Mouse (Mus musculus) liver, adult 2 months (tissue): ENCODE data around the gene Mab21l1. TPM values are rescaled to one million over a fixed set of nuclear protein-coding genes. Genes with fewer than 3 reads are reported as not detected.

ENCODE experiments used
- DNase-seq: peaks from one replicate; pipeline ENCODE4 v3.0.0-alpha.2; 2011; ENCODE audit warnings: low read depth, low spot score; ENCODE audit errors: extremely low read depth
- H3K27ac ChIP-seq: fragments of 200-500 bp; replicated peaks from 2 replicates; pipeline ENCODE4 v1.5.1; 2012; ENCODE audit warnings: low read depth, mild to moderate bottlenecking, control low read depth, inconsistent platforms, low read length; ENCODE audit not compliant: insufficient read depth
- H3K27me3 ChIP-seq: fragments of 200-500 bp; 2 replicates; pipeline ENCODE4 v1.6.1; 2012; ENCODE audit warnings: mild to moderate bottlenecking, moderate library complexity, low read length, inconsistent platforms; ENCODE audit not compliant: control insufficient read depth, insufficient read depth
- H3K36me3 ChIP-seq: fragments of 200-500 bp; 2 replicates; pipeline ENCODE4 v1.6.1; 2012; ENCODE audit warnings: low read length, inconsistent platforms; ENCODE audit not compliant: control insufficient read depth, insufficient read depth
- H3K4me1 ChIP-seq: fragments of 200-500 bp; 2 replicates; pipeline ENCODE4 v1.6.1; 2011; ENCODE audit warnings: low read length; ENCODE audit not compliant: control insufficient read depth, insufficient read depth
- H3K4me3 ChIP-seq: fragments of 200-500 bp; 2 replicates; pipeline ENCODE4 v1.5.1; 2011; ENCODE audit warnings: low read depth, mild to moderate bottlenecking, control low read depth, low read length, moderate library complexity; ENCODE audit not compliant: insufficient read depth
- H3K79me2 ChIP-seq: fragments of 200-500 bp; 2 replicates; pipeline ENCODE4 v1.6.1; 2012; ENCODE audit warnings: inconsistent platforms, mild to moderate bottlenecking, low read length, moderate library complexity; ENCODE audit not compliant: control insufficient read depth, insufficient read depth
- H3K9ac ChIP-seq: fragments of 200-500 bp; 2 replicates; pipeline ENCODE4 v1.6.1; 2012; ENCODE audit warnings: low read depth, mild to moderate bottlenecking, control low read depth, inconsistent platforms, low read length
- CTCF ChIP-seq: fragments of 200-500 bp; IDR thresholded peaks from 2 replicates; pipeline ENCODE4 v1.5.1; 2011; ENCODE audit warnings: low read depth, low read length, control low read depth
- POLR2A ChIP-seq: fragments of 200-500 bp; IDR thresholded peaks from 2 replicates; pipeline ENCODE4 v1.6.1; 2011; ENCODE audit warnings: low read length, control low read depth; ENCODE audit not compliant: insufficient read depth; ENCODE audit errors: extremely low read depth
- WGBS: fragments of 180-500 bp; shearing (Covaris S2); methylation state at CpG from one replicate; pipeline ENCODE4 v1.1.7; 2018; 5-methylcytosine and 5-hydroxymethylcytosine counted together
- polyA plus RNA-seq: library from polyadenylated mRNA; depleted of rRNA; stranded (reverse); fragments of >200 nt; gene quantifications from 2 replicates; pipeline ENCODE4 v1.2.3, GENCODE M21; 2012
- total RNA-seq: library from RNA; depleted of rRNA; stranded (reverse); fragments of >200 nt; gene quantifications from 2 replicates; pipeline ENCODE4 v1.2.3, GENCODE M21; 2014

The Mab21l1 gene
- total and polyA plus RNA-seq, 2 experiments: not detected

DNA sequence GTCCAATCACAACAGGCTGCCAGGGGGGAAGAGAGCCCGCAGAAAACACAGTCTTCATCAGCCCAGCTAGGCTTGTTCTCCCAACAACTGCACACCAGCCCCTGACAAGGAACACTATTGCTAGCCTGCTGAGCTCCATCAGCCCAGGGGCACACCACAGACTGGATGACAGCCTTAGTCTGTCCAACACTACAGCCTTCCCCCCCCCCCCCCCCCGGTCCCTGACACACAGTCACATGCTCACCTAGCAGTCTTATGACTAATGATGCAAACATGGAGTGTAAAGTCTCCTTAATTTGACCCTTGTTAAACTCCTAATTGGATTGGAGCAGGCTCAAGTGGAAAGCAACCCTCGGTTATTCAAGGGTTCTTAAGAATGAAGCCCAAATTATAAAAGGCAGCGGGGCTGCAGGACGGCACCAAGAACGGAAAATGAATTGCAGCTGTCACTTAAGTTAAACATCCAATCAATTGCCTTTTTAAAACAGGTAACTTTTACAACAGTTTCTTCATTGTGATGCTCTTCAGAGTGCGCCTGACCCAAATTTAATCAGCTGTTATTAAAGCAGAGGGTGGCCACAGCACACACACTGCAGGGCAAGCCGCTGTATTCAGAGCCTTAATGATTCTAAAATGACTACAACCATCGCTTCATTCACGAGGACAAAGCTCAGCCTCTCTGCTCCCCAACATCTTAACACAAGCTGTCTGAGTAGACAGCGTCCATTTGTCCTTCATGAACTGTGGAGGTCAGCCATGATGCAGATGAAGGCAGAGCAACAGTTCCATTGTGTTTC, 26.3 kb upstream of the Mab21l1 start:
- Histone ChIP-seq H3K27ac (no peak overlapping the region), H3K36me3 (no peaks in the 10 kb centered on the region), H3K4me1 (no peaks in the 10 kb centered on the region), H3K4me3 (no peak overlapping the region), H3K9ac (no peak overlapping the region), H3K27me3 (no peaks in the 10 kb centered on the region; the same call in 1 of the 2 replicates), H3K79me2 (no peaks in the 10 kb centered on the region)
- 88% methylated on average over 11 of the region's 11 CpGs for WGBS
- no peak for DNase-seq
- no peak for TF ChIP-seq POLR2A
- no peak for TF ChIP-seq CTCF

DNA sequence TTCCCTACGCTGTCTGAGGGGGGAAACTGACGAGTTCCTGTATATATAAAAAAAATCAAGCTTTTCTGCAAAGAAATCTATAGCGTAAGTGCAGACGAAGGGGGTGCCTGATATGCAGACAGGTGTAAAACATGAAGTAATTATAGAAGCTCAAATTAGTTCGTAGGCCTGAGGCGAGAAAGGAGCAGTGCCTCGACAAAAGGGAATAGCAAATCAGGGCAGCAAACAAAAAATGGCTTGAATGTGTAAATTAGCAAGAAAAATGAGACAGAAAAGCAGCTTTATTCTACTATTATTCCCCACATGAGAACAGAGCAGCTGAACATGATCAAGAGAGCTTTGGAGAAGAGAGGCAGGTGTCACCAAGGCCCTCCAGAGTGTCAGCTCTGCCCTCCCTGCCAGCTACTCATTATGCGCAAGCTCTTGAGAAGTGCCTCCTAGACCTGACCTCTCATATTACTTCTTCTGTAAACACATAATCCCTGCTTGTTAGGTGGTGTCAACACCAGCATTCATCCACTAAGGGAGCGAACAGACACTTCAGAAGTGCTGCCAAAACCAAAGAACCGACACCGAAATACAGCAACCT, 25.6 kb upstream of the Mab21l1 start:
- WGBS: 93% methylated on average over 11 of the region's 11 CpGs
- Histone ChIP-seq H3K4me3 (no peak overlapping the region), H3K27me3 (no peaks in the 10 kb centered on the region; the same call in 1 of the 2 replicates), H3K9ac (no peak overlapping the region), H3K27ac (no peak overlapping the region), H3K4me1 (no peaks in the 10 kb centered on the region), H3K79me2 (no peaks in the 10 kb centered on the region), H3K36me3 (no peaks in the 10 kb centered on the region)
- no peak for TF ChIP-seq POLR2A
- TF ChIP-seq CTCF: no peak
- no peak for DNase-seq

DNA sequence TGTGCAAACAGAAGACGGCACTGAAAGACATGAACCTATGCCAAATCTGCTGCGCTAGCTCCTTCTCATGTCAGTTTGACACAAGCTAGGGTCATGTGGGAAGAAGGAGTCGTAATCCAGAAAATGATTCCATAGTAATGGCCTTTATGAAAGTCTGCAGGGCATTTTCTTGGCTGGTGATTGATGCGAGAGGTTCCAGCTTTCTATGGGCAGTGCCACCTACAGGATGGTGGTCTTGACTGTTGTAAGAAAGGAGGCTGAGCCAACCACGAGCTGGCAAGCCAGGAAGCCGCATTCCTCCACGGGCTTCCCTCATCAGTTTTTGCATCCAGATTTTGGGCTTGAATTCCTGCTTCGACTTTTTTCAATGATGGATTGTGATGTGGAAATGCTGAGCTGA, 24.0 kb upstream of the Mab21l1 start:
- no peaks in the 10 kb centered on the region for H3K79me2 ChIP-seq
- no peaks in the 10 kb centered on the region for H3K4me1 ChIP-seq
- H3K9ac ChIP-seq: no peak overlapping the region
- TF ChIP-seq CTCF (no peak), POLR2A (no peak)
- no peaks in the 10 kb centered on the region; the same call in 1 of the 2 replicates for H3K27me3 ChIP-seq
- no peak overlapping the region for H3K4me3 ChIP-seq
- H3K27ac ChIP-seq: no peak overlapping the region
- no peaks in the 10 kb centered on the region for H3K36me3 ChIP-seq
- no peak for DNase-seq
- WGBS: 73% methylated on average over 8 of the region's 8 CpGs

DNA sequence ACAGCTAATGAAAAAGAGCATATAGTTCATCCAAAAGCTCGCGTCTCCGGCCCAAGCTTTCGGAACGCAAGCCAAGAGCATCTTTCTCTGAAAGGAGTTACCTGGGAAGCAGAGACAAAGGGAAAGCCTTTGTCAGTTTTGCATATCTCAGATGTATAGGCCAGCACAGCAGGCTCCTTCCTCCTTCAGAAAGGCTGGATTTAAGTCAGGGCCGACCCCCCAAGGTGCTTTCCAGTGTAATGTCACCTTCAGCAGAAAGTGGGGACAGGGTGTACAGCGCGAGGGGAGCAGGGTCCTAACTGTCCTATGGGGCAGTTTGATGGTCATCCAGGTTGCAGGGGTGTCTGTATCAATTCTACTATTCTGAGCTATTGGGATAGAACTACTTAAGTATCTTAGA, 18.7 kb upstream of the Mab21l1 start:
- WGBS: 71% methylated on average over 8 of the region's 8 CpGs
- Histone ChIP-seq H3K27me3 (no peaks in the 10 kb centered on the region), H3K9ac (no peak overlapping the region), H3K79me2 (no peaks in the 10 kb centered on the region), H3K4me3 (no peak overlapping the region), H3K36me3 (no peaks in the 10 kb centered on the region), H3K27ac (no peak overlapping the region), H3K4me1 (no peaks in the 10 kb centered on the region)
- no peak for DNase-seq
- TF ChIP-seq POLR2A: no peak
- TF ChIP-seq CTCF: no peak

DNA sequence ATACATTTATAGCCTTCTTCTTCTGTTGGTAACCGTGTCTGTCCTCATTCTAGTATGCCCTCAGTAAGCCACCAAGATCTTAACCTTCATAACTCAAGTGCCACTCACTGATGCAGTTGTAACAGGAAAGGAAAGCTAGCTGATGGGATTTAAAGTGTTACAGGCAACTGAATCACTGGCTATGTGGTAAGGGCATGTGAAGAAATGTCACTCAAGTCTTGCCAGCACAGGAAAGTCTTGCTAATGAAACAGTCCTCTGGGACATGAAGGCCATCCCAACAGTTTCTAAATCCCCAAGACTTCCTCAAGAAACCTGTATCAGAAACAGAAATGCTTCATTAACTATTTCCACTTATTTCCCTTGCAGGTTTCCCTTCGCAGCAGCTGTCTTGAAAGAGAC, 13.7 kb upstream of the Mab21l1 start:
- Histone ChIP-seq H3K27ac (no peak overlapping the region), H3K9ac (no peak overlapping the region)
- DNase-seq: no peak

DNA sequence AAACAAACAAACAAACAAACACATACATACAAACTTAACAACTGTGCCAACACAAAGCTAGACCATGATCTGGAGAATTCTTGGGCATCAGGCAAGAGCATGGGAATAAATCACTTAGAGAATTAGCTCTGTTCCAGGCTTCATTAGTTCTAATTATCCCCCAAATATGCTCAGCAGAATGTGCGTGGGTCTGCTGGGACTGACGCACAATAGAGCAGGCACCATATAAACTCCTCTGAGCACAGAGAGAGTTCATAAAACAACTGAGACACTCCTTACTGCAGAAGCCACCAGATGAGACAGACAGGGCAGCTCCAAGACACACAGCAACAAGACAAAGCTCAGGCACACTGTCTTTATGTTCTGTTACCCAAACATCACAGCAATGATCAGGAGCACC, 13.0 kb upstream of the Mab21l1 start:
- Histone ChIP-seq H3K4me1 (no peaks in the 10 kb centered on the region), H3K27ac (no peak overlapping the region), H3K9ac (no peak overlapping the region), H3K36me3 (no peaks in the 10 kb centered on the region), H3K79me2 (no peaks in the 10 kb centered on the region), H3K4me3 (no peak overlapping the region), H3K27me3 (no peaks in the 10 kb centered on the region)
- 97% methylated on average over 2 of the region's 2 CpGs for WGBS
- no peak for TF ChIP-seq CTCF
- TF ChIP-seq POLR2A: no peak
- DNase-seq: no peak

More for the DNA sequence above, 13.7 kb upstream of the Mab21l1 start:
- H3K4me3 ChIP-seq: no peak overlapping the region
- no peaks in the 10 kb centered on the region for H3K36me3 ChIP-seq
- H3K4me1 ChIP-seq: no peaks in the 10 kb centered on the region
- no peaks in the 10 kb centered on the region for H3K27me3 ChIP-seq
- TF ChIP-seq CTCF (no peak), POLR2A (no peak)
- H3K79me2 ChIP-seq: no peaks in the 10 kb centered on the region
- 95% methylated on average over 2 of the region's 2 CpGs for WGBS
